Mouse (Mus musculus): ENCODE measurements around the gene Slc18a2. TPM values are rescaled to one million over a fixed set of nuclear protein-coding genes. Genes with fewer than 3 reads are reported as not detected.

The Slc18a2 gene
- total and polyA plus RNA-seq, 2 experiments = 0.04 to 0.28 TPM

DNA sequence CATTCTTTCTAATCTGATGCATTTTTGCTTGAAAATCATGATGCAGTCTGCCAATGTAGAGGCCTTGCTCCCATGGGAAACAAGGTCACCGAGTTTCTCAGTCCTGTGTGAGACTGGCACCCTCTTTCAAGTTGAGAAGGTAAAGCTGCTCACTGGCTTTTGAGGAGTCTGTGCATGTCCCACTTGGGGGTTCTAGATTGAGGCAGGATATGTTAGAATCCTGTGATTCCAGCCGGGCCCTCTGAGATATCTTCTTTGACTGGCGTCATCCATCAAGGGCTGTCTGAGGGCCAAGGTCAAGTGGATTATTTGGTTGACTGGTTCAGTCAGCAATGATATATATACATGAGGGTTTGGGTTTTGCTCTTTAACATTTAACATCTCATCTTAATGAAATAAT lies 21.3 kb downstream of the Slc18a2 start:
- Histone ChIP-seq H3K27ac (replicated peaks; ENCODE audit: insufficient read depth, low read depth, low read length) (no peak overlapping the region), H3K27me3 (ENCODE audit: control insufficient read depth, insufficient read depth, low read length) (no peaks in the 10 kb centered on the region), H3K4me1 (ENCODE audit: control insufficient read depth, insufficient read depth, low read length) (no peaks in the 10 kb centered on the region), H3K9ac (ENCODE audit: low read depth, low read length) (no peak overlapping the region), H3K36me3 (ENCODE audit: control insufficient read depth, insufficient read depth, low read length) (no peaks in the 10 kb centered on the region), H3K4me3 (ENCODE audit: insufficient read depth, low read depth, low read length) (no peak overlapping the region), H3K79me2 (ENCODE audit: control insufficient read depth, insufficient read depth, low read length) (no peaks in the 10 kb centered on the region)
- no peak for DNase-seq (ENCODE audit: extremely low read depth, low read depth, low spot score)
- no peak for TF ChIP-seq POLR2A (IDR thresholded peaks at IDR 0.05; ENCODE audit: extremely low read depth, insufficient read depth, low read length)
- TF ChIP-seq CTCF (IDR thresholded peaks at IDR 0.05; ENCODE audit: low read depth, low read length) = no peak
- WGBS = 92% methylated on average over 3 of the region's 3 CpGs

- Histone ChIP-seq H3K4me3 (ENCODE audit: insufficient read depth, low read depth, low read length) (no peak overlapping the region), H3K4me1 (ENCODE audit: control insufficient read depth, insufficient read depth, low read length) (no peaks in the 10 kb centered on the region), H3K9ac (ENCODE audit: low read depth, low read length) (no peak overlapping the region), H3K27me3 (ENCODE audit: control insufficient read depth, insufficient read depth, low read length) (no peaks in the 10 kb centered on the region), H3K36me3 (ENCODE audit: control insufficient read depth, insufficient read depth, low read length) (no peaks in the 10 kb centered on the region), H3K27ac (replicated peaks; ENCODE audit: insufficient read depth, low read depth, low read length) (no peak overlapping the region), H3K79me2 (ENCODE audit: control insufficient read depth, insufficient read depth, low read length) (no peaks in the 10 kb centered on the region)
- no peak for DNase-seq (ENCODE audit: extremely low read depth, low read depth, low spot score)
- TF ChIP-seq POLR2A (IDR thresholded peaks at IDR 0.05; ENCODE audit: extremely low read depth, insufficient read depth, low read length) (no peak), CTCF (IDR thresholded peaks at IDR 0.05; ENCODE audit: low read depth, low read length) (no peak)
Measured at GRCm38 (mm10) chr19:59289042-59289441, 28.3 kb downstream of the Slc18a2 start.

DNA sequence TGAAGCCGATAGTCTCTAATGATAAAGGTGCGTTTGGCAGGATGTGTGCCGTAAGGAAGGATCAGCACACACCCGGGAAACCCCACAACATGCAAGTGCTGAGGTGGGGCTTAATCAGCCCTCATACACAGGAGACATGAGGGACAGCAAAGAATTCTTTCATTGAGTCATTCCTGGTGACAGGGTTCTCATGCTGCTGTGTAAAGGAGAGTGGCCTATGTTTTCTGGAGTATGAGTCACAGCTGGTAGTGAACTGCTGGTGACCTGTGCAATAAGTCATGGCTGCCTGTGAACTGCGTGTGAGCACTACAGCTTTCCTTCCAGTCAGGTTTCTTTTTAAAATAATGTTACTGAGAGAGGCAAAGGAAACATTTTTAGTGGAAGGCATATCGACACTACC lies 29.1 kb downstream of the Slc18a2 start:
- no peaks in the 10 kb centered on the region for H3K79me2 ChIP-seq (ENCODE audit: control insufficient read depth, insufficient read depth, low read length)
- H3K27ac ChIP-seq (replicated peaks; ENCODE audit: insufficient read depth, low read depth, low read length) = no peak overlapping the region
- no peaks in the 10 kb centered on the region for H3K36me3 ChIP-seq (ENCODE audit: control insufficient read depth, insufficient read depth, low read length)
- H3K27me3 ChIP-seq (ENCODE audit: control insufficient read depth, insufficient read depth, low read length) = no peaks in the 10 kb centered on the region
- no peaks in the 10 kb centered on the region for H3K4me1 ChIP-seq (ENCODE audit: control insufficient read depth, insufficient read depth, low read length)
- H3K4me3 ChIP-seq (ENCODE audit: insufficient read depth, low read depth, low read length) = no peak overlapping the region
- DNase-seq (ENCODE audit: extremely low read depth, low read depth, low spot score) = no peak
- TF ChIP-seq CTCF (IDR thresholded peaks at IDR 0.05; ENCODE audit: low read depth, low read length) (no peak), POLR2A (IDR thresholded peaks at IDR 0.05; ENCODE audit: extremely low read depth, insufficient read depth, low read length) (no peak)
- WGBS = 87% methylated on average over 6 of the region's 6 CpGs
- no peak overlapping the region for H3K9ac ChIP-seq (ENCODE audit: low read depth, low read length)

GRCm38 (mm10) chr19:59292183-59292839 lies 31.6 kb downstream of the Slc18a2 start:
- H3K79me2 ChIP-seq (ENCODE audit: control insufficient read depth, insufficient read depth, low read length) = no peaks in the 10 kb centered on the region
- DNase-seq (ENCODE audit: extremely low read depth, low read depth, low spot score) = no peak
- no peak overlapping the region for H3K9ac ChIP-seq (ENCODE audit: low read depth, low read length)
- peaks cover 3% of the 10 kb centered on the region for H3K36me3 ChIP-seq (ENCODE audit: control insufficient read depth, insufficient read depth, low read length)
- 89% methylated on average over 5 of the region's 5 CpGs for WGBS
- H3K27me3 ChIP-seq (ENCODE audit: control insufficient read depth, insufficient read depth, low read length) = no peaks in the 10 kb centered on the region
- TF ChIP-seq CTCF (IDR thresholded peaks at IDR 0.05; ENCODE audit: low read depth, low read length) (no peak), POLR2A (IDR thresholded peaks at IDR 0.05; ENCODE audit: extremely low read depth, insufficient read depth, low read length) (no peak)
- no peak overlapping the region for H3K4me3 ChIP-seq (ENCODE audit: insufficient read depth, low read depth, low read length)
- H3K4me1 ChIP-seq (ENCODE audit: control insufficient read depth, insufficient read depth, low read length) = no peaks in the 10 kb centered on the region
- H3K27ac ChIP-seq (replicated peaks; ENCODE audit: insufficient read depth, low read depth, low read length) = no peak overlapping the region

GRCm38 (mm10) chr19:59315308-59315707 lies 54.6 kb downstream of the Slc18a2 start:
- TF ChIP-seq CTCF (IDR thresholded peaks at IDR 0.05; ENCODE audit: low read depth, low read length) = no peak
- TF ChIP-seq POLR2A (IDR thresholded peaks at IDR 0.05; ENCODE audit: extremely low read depth, insufficient read depth, low read length) = no peak
- H3K36me3 ChIP-seq (ENCODE audit: control insufficient read depth, insufficient read depth, low read length) = 0 out of 2 replicates have a peak, but pooled peaks cover 2% of the 10 kb centered on the region
- DNase-seq (ENCODE audit: extremely low read depth, low read depth, low spot score) = no peak
- H3K4me1 ChIP-seq (ENCODE audit: control insufficient read depth, insufficient read depth, low read length) = peaks cover 4% of the 10 kb centered on the region; the same call in 1 of the 2 replicates
- H3K9ac ChIP-seq (ENCODE audit: low read depth, low read length) = no peak overlapping the region
- peaks cover 3% of the 10 kb centered on the region; the same call in 1 of the 2 replicates for H3K79me2 ChIP-seq (ENCODE audit: control insufficient read depth, insufficient read depth, low read length)
- H3K4me3 ChIP-seq (ENCODE audit: insufficient read depth, low read depth, low read length) = no peak overlapping the region
- H3K27me3 ChIP-seq (ENCODE audit: control insufficient read depth, insufficient read depth, low read length) = no peaks in the 10 kb centered on the region
- H3K27ac ChIP-seq (replicated peaks; ENCODE audit: insufficient read depth, low read depth, low read length) = no peak overlapping the region

GRCm38 (mm10) chr19:59316571-59316970 lies 55.9 kb downstream of the Slc18a2 start:
- TF ChIP-seq POLR2A (IDR thresholded peaks at IDR 0.05; ENCODE audit: extremely low read depth, insufficient read depth, low read length) (no peak), CTCF (IDR thresholded peaks at IDR 0.05; ENCODE audit: low read depth, low read length) (peak; percentile 44; the same call in 1 of the 2 replicates)
- H3K9ac ChIP-seq (ENCODE audit: low read depth, low read length) = no peak overlapping the region
- H3K4me1 ChIP-seq (ENCODE audit: control insufficient read depth, insufficient read depth, low read length) = peaks cover 4% of the 10 kb centered on the region; the same call in 1 of the 2 replicates
- DNase-seq (ENCODE audit: extremely low read depth, low read depth, low spot score) = no peak
- 0 out of 2 replicates have a peak, but pooled peaks cover 2% of the 10 kb centered on the region for H3K36me3 ChIP-seq (ENCODE audit: control insufficient read depth, insufficient read depth, low read length)
- H3K27me3 ChIP-seq (ENCODE audit: control insufficient read depth, insufficient read depth, low read length) = no peaks in the 10 kb centered on the region
- no peak overlapping the region for H3K27ac ChIP-seq (replicated peaks; ENCODE audit: insufficient read depth, low read depth, low read length)
- H3K4me3 ChIP-seq (ENCODE audit: insufficient read depth, low read depth, low read length) = no peak overlapping the region
- H3K79me2 ChIP-seq (ENCODE audit: control insufficient read depth, insufficient read depth, low read length) = peaks cover 3% of the 10 kb centered on the region; the same call in 1 of the 2 replicates

Data from liver, adult 2 months (tissue).